Mouse (Mus musculus) c-Kit-positive CD71-negative TER-119-negative erythroid progenitor cells, embryonic 14.5 days (primary cell): ENCODE data around the gene Fgf12.

Experiments used
- DNase-seq: peaks from one replicate; pipeline ENCODE4 v3.0.0-alpha.2; 2013; ENCODE audit warnings: low read depth

Fgf12 gene

GRCm38 (mm10) chr16:28610940-28611339 is 141.9 kb downstream of the Fgf12 start:
- DNase-seq: no peak

DNA sequence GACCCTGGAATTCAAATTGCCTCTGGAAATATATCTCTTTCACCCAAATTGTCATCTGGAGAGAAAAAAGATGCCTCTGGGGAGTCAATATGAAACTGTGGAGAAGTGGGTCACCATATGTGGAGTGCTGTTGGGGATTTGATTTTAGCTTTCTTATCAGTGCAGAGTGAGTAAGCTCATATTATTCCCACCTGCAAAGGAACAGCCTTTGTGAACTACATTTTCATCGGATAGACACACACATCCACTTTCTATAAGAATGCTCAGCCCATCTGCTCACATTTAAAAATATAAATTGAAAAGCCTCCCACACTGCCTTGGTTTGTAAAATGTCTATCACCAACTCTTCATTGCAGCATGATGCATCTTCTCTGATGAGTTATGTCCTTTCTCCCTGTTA is 149.7 kb downstream of the Fgf12 start:
- DNase-seq: no peak

DNA sequence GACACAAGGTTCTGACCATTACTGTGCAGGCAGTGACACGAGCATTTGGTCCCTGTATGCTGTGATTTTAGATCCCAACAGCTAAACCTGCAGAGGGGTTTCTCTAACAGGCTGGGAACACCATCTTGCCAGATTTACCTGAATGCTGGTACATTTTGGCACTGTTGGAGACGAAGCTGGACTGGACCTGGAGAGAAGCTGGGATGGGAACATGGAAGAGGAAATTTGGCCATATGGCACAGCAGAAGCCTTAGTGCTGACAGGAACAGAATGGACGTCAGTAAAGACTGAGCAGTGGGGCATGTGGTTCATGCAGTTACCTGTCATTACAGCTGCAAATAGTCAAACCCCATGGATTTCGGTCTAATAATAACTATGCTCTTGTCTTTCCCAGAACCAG is 151.1 kb downstream of the Fgf12 start:
- DNase-seq: no peak

GRCm38 (mm10) chr16:28596112-28596511 is 156.8 kb downstream of the Fgf12 start:
- DNase-seq: no peak

GRCm38 (mm10) chr16:28593075-28593915 is 159.6 kb downstream of the Fgf12 start:
- DNase-seq: peak; percentile 41

- no peak for DNase-seq
These were observed 160.4 kb downstream of the Fgf12 start for GRCm38 (mm10) chr16:28592466-28592865.

DNA sequence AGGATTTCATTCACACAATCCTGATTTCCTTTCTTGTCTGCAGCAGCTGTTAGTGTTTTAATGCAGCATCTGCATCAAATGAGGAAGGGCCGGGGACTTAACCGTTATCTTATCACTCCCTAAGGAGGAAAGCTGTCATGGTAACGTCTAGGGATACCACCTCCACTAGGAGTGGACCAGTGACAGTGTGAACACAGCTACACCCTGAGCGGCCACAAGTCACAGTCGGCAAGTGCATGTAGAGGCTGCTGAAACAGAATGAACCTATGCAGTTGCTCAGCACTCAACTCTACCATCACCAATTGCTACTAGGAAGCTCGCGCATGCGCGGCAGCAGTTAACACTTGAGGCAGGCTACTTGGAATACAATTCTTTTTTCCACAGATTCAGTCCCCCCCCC is 161.3 kb downstream of the Fgf12 start:
- no peak for DNase-seq

- DNase-seq: no peak
These were observed 180.7 kb downstream of the Fgf12 start for GRCm38 (mm10) chr16:28572212-28572611.

GRCm38 (mm10) chr16:28564716-28565217 is 188.1 kb downstream of the Fgf12 start:
- no peak for DNase-seq

DNA sequence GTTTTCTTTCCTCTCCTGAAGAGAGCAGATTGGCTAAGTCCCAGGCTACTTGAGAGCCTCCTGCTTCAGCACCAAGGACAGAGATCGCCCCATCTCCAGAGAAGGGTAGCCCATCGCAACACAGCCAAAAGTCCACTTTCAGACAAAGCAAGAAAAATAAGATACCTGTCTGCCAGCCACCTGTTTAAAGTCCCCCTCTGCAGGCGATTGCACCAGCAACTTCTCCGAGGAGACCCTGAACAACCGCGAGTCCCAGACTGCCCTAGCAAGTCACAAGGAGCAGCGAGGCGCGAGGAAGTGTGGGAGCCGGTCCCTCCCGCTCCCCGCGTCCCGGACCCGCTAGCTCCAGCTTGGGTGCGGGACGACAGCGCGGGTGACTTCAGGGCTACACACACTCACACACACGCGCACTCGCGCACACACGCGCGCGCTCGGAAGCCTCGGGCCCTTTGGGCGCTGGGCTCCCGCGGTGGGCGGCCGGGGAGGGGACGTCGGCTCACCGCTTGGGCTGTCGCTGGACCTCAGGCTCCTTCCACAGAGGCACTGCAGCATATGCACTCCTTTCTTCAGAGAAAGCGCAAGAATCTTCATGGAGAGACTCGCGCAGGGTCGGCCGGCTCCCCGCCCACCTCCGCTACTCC is 188.7 kb downstream of the Fgf12 start:
- peak; percentile 41 for DNase-seq

DNA sequence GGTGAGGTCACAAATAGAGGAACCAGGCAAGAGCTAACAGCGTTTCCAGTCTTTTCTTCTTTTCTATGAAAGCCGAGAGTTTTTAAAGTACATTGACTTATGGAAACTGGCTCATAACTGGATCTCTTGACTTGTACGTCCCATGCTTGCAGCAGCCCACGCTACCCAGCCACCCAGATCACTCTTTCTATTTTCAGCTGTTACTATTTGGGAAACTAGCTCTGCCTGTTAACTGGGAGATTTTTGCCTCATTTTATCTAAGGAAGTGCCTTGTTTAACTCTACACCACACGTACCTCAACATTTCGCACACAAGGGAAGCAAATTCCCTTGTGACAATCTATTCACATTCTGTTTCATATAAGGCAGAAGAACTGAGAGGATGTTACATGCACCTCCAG is 190.0 kb downstream of the Fgf12 start:
- no peak for DNase-seq

DNA sequence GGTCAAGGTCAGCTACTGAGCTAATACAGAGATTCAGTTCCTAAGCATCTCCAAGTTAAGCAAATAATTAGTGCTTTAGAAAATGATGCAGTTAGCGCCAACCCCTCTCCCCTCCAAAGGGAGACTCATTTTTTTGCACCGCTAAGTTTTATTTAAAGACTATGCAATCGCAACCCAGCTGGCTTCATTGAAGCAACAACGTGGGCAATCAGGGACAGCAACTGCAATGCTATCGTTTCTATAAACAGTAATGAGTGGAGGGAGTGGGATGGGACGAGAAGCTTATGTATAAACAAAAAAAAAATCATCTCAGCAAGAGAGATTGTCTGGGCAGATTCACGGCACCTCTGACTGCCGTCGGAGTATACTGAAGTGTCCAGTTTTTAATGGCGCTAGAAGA is 197.6 kb downstream of the Fgf12 start:
- DNase-seq: no peak

GRCm38 (mm10) chr16:28539423-28539822 is 213.4 kb downstream of the Fgf12 start:
- DNase-seq: no peak

- peak; percentile 58 for DNase-seq
These were observed 235.0 kb downstream of the Fgf12 start for GRCm38 (mm10) chr16:28517596-28518524.

- DNase-seq: no peak
These were observed 240.4 kb downstream of the Fgf12 start for GRCm38 (mm10) chr16:28512446-28512845.

DNA sequence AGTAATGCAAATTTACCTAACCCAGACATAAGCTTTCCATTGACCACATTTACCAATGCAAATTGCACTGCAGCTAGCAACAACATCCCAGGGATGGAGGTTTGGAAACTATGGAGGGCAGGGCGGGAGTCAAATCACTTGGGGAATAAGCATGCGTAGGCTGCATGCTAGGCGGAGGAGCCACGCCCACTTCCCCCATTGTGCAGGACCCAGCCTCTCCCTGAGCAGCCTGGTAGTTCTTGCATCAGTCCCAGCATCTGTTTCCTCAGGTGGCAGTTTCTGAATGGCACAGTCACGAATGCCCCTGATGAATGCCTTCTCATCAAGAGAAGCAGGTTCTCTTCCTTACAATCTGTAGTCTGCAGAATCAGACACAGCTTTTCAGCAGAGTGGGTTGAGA is 241.5 kb downstream of the Fgf12 start:
- no peak for DNase-seq

- DNase-seq: no peak
These were observed 254.8 kb downstream of the Fgf12 start for GRCm38 (mm10) chr16:28497971-28498607.

- no peak for DNase-seq
These were observed 261.2 kb downstream of the Fgf12 start for GRCm38 (mm10) chr16:28491711-28492110.

- DNase-seq: peak; percentile 34
These were observed 262.4 kb downstream of the Fgf12 start for GRCm38 (mm10) chr16:28490515-28490914.

- DNase-seq: no peak
These were observed 267.9 kb downstream of the Fgf12 start for GRCm38 (mm10) chr16:28484920-28485319.

DNA sequence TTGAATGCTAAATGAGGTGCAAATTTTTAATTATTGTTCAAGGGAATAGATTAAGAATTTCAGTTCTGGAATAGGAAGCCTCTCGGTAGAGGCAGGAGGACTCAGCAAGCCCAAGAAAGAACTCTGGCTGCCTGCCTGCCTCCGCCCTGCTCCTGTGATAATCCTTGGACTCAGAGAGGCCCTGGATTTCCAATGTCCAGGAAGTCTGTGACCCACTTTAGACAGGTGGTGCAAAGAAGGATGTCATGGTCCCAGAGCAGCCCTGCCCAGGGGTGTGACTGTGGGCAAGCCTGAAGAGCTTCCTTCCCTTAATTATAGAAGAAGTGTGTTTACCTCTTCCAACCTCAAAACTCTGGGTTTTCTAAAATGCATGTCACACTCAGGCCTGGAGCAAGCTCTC is 273.8 kb downstream of the Fgf12 start:
- DNase-seq: no peak

- no peak for DNase-seq
These were observed 276.2 kb downstream of the Fgf12 start for GRCm38 (mm10) chr16:28476651-28477050.
